Mouse (Mus musculus) embryonic fibroblast, embryonic 13.5 days (primary cell): Measurements from ENCODE around the gene Srp68.

Experiments used
- CTCF ChIP-seq: IDR thresholded peaks from 2 replicates; pipeline ENCODE4 v1.5.1; 2011; ENCODE audit warnings: mild to moderate bottlenecking, control low read depth, low read length, moderate library complexity, borderline replicate concordance; ENCODE audit not compliant: insufficient read depth
- POLR2A ChIP-seq: IDR thresholded peaks from 2 replicates; pipeline ENCODE4 v1.6.1; 2011; ENCODE audit warnings: low read depth, mild to moderate bottlenecking, control low read depth, low read length, moderate library complexity

DNA sequence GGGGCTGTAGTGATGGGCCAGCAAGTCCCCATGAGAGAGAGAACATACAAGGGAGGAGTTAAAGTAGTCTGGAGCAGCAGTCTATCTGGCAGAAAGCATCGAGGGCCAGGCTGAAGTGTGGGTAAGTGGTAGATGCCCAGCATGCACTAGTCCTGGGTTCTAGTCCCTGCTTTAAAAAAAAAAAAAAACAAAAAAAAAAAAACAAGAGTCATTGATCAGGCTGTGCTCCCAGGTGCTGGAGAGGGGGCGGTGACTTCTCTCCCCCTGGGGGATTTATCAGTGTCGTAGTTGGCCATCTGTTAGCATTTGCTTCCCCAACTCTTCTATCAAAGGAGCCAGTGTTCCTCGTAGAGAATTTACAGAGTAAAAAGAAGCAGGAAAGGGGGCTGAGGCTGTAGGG lies 67.3 kb downstream of the Srp68 start:
- TF ChIP-seq CTCF (no peak), POLR2A (no peak)
